Mouse (Mus musculus): ENCODE measurements around the gene Camta2. TPM values are rescaled to one million over a fixed set of nuclear protein-coding genes. Genes with fewer than 3 reads are reported as not detected.

The Camta2 gene
- polyA plus RNA-seq, 1 experiment, result 84.6 TPM

- Histone ChIP-seq H3K4me3 (ENCODE audit: insufficient read depth, low read length) (no peak overlapping the region), H3K27ac (ENCODE audit: insufficient read depth, low read depth, low read length) (no peak overlapping the region), H3K4me1 (ENCODE audit: control insufficient read depth, insufficient read depth, low read length) (peaks cover 18% of the 10 kb centered on the region)
- TF ChIP-seq CTCF (IDR thresholded peaks at IDR 0.05; ENCODE audit: low read depth, low read length) (no peak), POLR2A (IDR thresholded peaks at IDR 0.05; ENCODE audit: borderline replicate concordance, low read depth, low read length) (no peak)
Observed at GRCm38 (mm10) chr11:70715832-70716231, 27.9 kb upstream of the Camta2 start.

GRCm38 (mm10) chr11:70713222-70713621, 25.3 kb upstream of the Camta2 start:
- Histone ChIP-seq H3K27ac (ENCODE audit: insufficient read depth, low read depth, low read length) (no peak overlapping the region), H3K4me3 (ENCODE audit: insufficient read depth, low read length) (no peak overlapping the region), H3K4me1 (ENCODE audit: control insufficient read depth, insufficient read depth, low read length) (no peaks in the 10 kb centered on the region)
- TF ChIP-seq CTCF (IDR thresholded peaks at IDR 0.05; ENCODE audit: low read depth, low read length) (no peak), POLR2A (IDR thresholded peaks at IDR 0.05; ENCODE audit: borderline replicate concordance, low read depth, low read length) (no peak)

GRCm38 (mm10) chr11:70711026-70711425, 23.1 kb upstream of the Camta2 start:
- H3K4me1 ChIP-seq (ENCODE audit: control insufficient read depth, insufficient read depth, low read length), result no peaks in the 10 kb centered on the region
- H3K27ac ChIP-seq (ENCODE audit: insufficient read depth, low read depth, low read length), result no peak overlapping the region
- TF ChIP-seq POLR2A (IDR thresholded peaks at IDR 0.05; ENCODE audit: borderline replicate concordance, low read depth, low read length), result no peak
- TF ChIP-seq CTCF (IDR thresholded peaks at IDR 0.05; ENCODE audit: low read depth, low read length), result no peak
- no peak overlapping the region for H3K4me3 ChIP-seq (ENCODE audit: insufficient read depth, low read length)

- no peak for TF ChIP-seq CTCF (IDR thresholded peaks at IDR 0.05; ENCODE audit: low read depth, low read length)
- TF ChIP-seq POLR2A (IDR thresholded peaks at IDR 0.05; ENCODE audit: borderline replicate concordance, low read depth, low read length), result no peak
- peaks cover 13% of the 10 kb centered on the region for H3K4me1 ChIP-seq (ENCODE audit: control insufficient read depth, insufficient read depth, low read length)
Observed at GRCm38 (mm10) chr11:70706127-70706526, 18.2 kb upstream of the Camta2 start.

GRCm38 (mm10) chr11:70702781-70703180, 14.9 kb upstream of the Camta2 start:
- TF ChIP-seq CTCF (IDR thresholded peaks at IDR 0.05; ENCODE audit: low read depth, low read length) (no peak), POLR2A (IDR thresholded peaks at IDR 0.05; ENCODE audit: borderline replicate concordance, low read depth, low read length) (no peak)
- H3K4me1 ChIP-seq (ENCODE audit: control insufficient read depth, insufficient read depth, low read length), result peaks cover 15% of the 10 kb centered on the region
- H3K27ac ChIP-seq (ENCODE audit: insufficient read depth, low read depth, low read length), result no peak overlapping the region
- H3K4me3 ChIP-seq (ENCODE audit: insufficient read depth, low read length), result peak overlapping the region; percentile 86; the same call in 1 of the 2 replicates

More at GRCm38 (mm10) chr11:70706127-70706526, 18.2 kb upstream of the Camta2 start:
- Histone ChIP-seq H3K27ac (ENCODE audit: insufficient read depth, low read depth, low read length) (no peak overlapping the region), H3K4me3 (ENCODE audit: insufficient read depth, low read length) (no peak overlapping the region)

GRCm38 (mm10) chr11:70701984-70702733, 14.3 kb upstream of the Camta2 start:
- Histone ChIP-seq H3K27ac (ENCODE audit: insufficient read depth, low read depth, low read length) (no peak overlapping the region), H3K4me1 (ENCODE audit: control insufficient read depth, insufficient read depth, low read length) (peaks cover 15% of the 10 kb centered on the region), H3K4me3 (ENCODE audit: insufficient read depth, low read length) (peak overlapping the region; percentile 86)
- TF ChIP-seq POLR2A (IDR thresholded peaks at IDR 0.05; ENCODE audit: borderline replicate concordance, low read depth, low read length), result no peak
- TF ChIP-seq CTCF (IDR thresholded peaks at IDR 0.05; ENCODE audit: low read depth, low read length), result no peak

GRCm38 (mm10) chr11:70701221-70701955, 13.5 kb upstream of the Camta2 start:
- H3K4me1 ChIP-seq (ENCODE audit: control insufficient read depth, insufficient read depth, low read length), result peaks cover 15% of the 10 kb centered on the region
- H3K27ac ChIP-seq (ENCODE audit: insufficient read depth, low read depth, low read length), result 0 out of 2 replicates have a peak overlapping the region, but pooled peaks have one; percentile 55
- TF ChIP-seq POLR2A (IDR thresholded peaks at IDR 0.05; ENCODE audit: borderline replicate concordance, low read depth, low read length), result no peak
- no peak for TF ChIP-seq CTCF (IDR thresholded peaks at IDR 0.05; ENCODE audit: low read depth, low read length)
- H3K4me3 ChIP-seq (ENCODE audit: insufficient read depth, low read length), result peak overlapping the region; percentile 86

GRCm38 (mm10) chr11:70700613-70701012, 12.7 kb upstream of the Camta2 start:
- peak overlapping the region; percentile 86 for H3K4me3 ChIP-seq (ENCODE audit: insufficient read depth, low read length)
- TF ChIP-seq POLR2A (IDR thresholded peaks at IDR 0.05; ENCODE audit: borderline replicate concordance, low read depth, low read length) (no peak), CTCF (IDR thresholded peaks at IDR 0.05; ENCODE audit: low read depth, low read length) (no peak)
- H3K27ac ChIP-seq (ENCODE audit: insufficient read depth, low read depth, low read length), result peak overlapping the region; percentile 55
- H3K4me1 ChIP-seq (ENCODE audit: control insufficient read depth, insufficient read depth, low read length), result peaks cover 15% of the 10 kb centered on the region

- Histone ChIP-seq H3K27ac (ENCODE audit: insufficient read depth, low read depth, low read length) (peak within 1 kb of the TSS; percentile 90), H3K4me1 (ENCODE audit: control insufficient read depth, insufficient read depth, low read length) (peaks cover 15% of the 10 kb centered on the region), H3K4me3 (ENCODE audit: insufficient read depth, low read length) (peak within 1 kb of the TSS; percentile 86)
- no peak for TF ChIP-seq CTCF (IDR thresholded peaks at IDR 0.05; ENCODE audit: low read depth, low read length)
- no peak for TF ChIP-seq POLR2A (IDR thresholded peaks at IDR 0.05; ENCODE audit: borderline replicate concordance, low read depth, low read length)
Observed at GRCm38 (mm10) chr11:70699722-70700556, 12.0 kb upstream of the Camta2 start, which contains the start of the genes Inca1 and Kif1c. TSS of gene Inca1 (minus strand) at chr11:70700155. TSS of gene Kif1c (plus strand) at chr11:70700548.

Measured in bone marrow macrophage, adult 2 months (primary cell).